Mouse (Mus musculus) cortical plate, adult 2 months (tissue): Measurements from ENCODE around the gene Ankdd1a.

Source experiments
- CTCF ChIP-seq: fragments of 200-500 bp; IDR thresholded peaks from 2 replicates; pipeline ENCODE4 v1.5.1; 2011; ENCODE audit warnings: mild to moderate bottlenecking, control low read depth, low read length; ENCODE audit not compliant: insufficient read depth; ENCODE audit errors: extremely low read depth
- POLR2A ChIP-seq: fragments of 200-500 bp; IDR thresholded peaks from 2 replicates; pipeline ENCODE4 v1.6.1; 2011; ENCODE audit warnings: mild to moderate bottlenecking, low read length, control low read depth; ENCODE audit not compliant: insufficient read depth; ENCODE audit errors: extremely low read depth

- no peak for TF ChIP-seq CTCF
- no peak for TF ChIP-seq POLR2A
Measured at GRCm38 (mm10) chr9:65525445-65526195, 5.6 kb upstream of the Ankdd1a start.
